Mouse (Mus musculus): Measurements from ENCODE around the gene Eif3d. TPM values are rescaled to one million over a fixed set of nuclear protein-coding genes. Genes with fewer than 3 reads are reported as not detected.
"Not testable (repeated sequence)": the region's sequence is repeated elsewhere in the genome, so short reads cannot be mapped to it uniquely, and the experiment has no call there.

Eif3d gene
- 119 and 126 TPM in 2 replicates for polyA plus RNA-seq (2012; rRNA removed)

- Histone ChIP-seq H3K4me3 (replicated peaks; ENCODE audit: insufficient read depth, low read depth, low read length) (peak within 1 kb of the TSS; percentile 94), H3K27me3 (ENCODE audit: control insufficient read depth, insufficient read depth, low read length) (no peaks in the 10 kb centered on the region), H3K4me1 (ENCODE audit: control insufficient read depth, insufficient read depth, low read length) (peaks cover 3% of the 10 kb centered on the region; the same call in 1 of the 2 replicates), H3K27ac (ENCODE audit: insufficient read depth, low read length) (peak within 1 kb of the TSS; percentile 99)
- under 1% methylated on average over 72 of the region's 72 CpGs for WGBS
- DNase-seq, result peak; percentile 97 to 98
- TF ChIP-seq POLR2A (IDR thresholded peaks at IDR 0.05; ENCODE audit: borderline replicate concordance, insufficient read depth, low read length) (peak; percentile 73), CTCF (IDR thresholded peaks at IDR 0.05; ENCODE audit: borderline replicate concordance, insufficient read depth, low read depth, low read length) (no peak)
Measured at GRCm38 (mm10) chr15:77970470-77971292, at the start of gene Eif3d. Gene Eif3d (minus strand): TSS chr15:77970813.

GRCm38 (mm10) chr15:78014046-78014445 lies 43.4 kb upstream of the Eif3d start:
- no peak for TF ChIP-seq POLR2A (IDR thresholded peaks at IDR 0.05; ENCODE audit: borderline replicate concordance, insufficient read depth, low read length)
- TF ChIP-seq CTCF (IDR thresholded peaks at IDR 0.05; ENCODE audit: borderline replicate concordance, insufficient read depth, low read depth, low read length), result no peak

GRCm38 (mm10) chr15:78008206-78008605 lies 37.6 kb upstream of the Eif3d start:
- not testable (repeated sequence) for H3K4me3 ChIP-seq (replicated peaks; ENCODE audit: insufficient read depth, low read depth, low read length); H3K27me3 ChIP-seq (ENCODE audit: control insufficient read depth, insufficient read depth, low read length); DNase-seq; H3K27ac ChIP-seq (ENCODE audit: insufficient read depth, low read length)
- peaks cover 26% of the 10 kb centered on the region for H3K4me1 ChIP-seq (ENCODE audit: control insufficient read depth, insufficient read depth, low read length)
- WGBS, result 52% methylated on average over 8 of the region's 8 CpGs

More at GRCm38 (mm10) chr15:78014046-78014445, 43.4 kb upstream of the Eif3d start:
- peak; percentile 54 to 72 for DNase-seq
- 38% methylated on average over 1 of the region's 1 CpGs for WGBS
- Histone ChIP-seq H3K4me1 (ENCODE audit: control insufficient read depth, insufficient read depth, low read length) (peaks cover 25% of the 10 kb centered on the region), H3K27ac (ENCODE audit: insufficient read depth, low read length) (no peak overlapping the region), H3K4me3 (replicated peaks; ENCODE audit: insufficient read depth, low read depth, low read length) (no peak overlapping the region), H3K27me3 (ENCODE audit: control insufficient read depth, insufficient read depth, low read length) (no peaks in the 10 kb centered on the region)

GRCm38 (mm10) chr15:78003929-78004328 lies 33.3 kb upstream of the Eif3d start:
- peak; percentile 50 to 63 for DNase-seq
- no peak overlapping the region for H3K4me3 ChIP-seq (replicated peaks; ENCODE audit: insufficient read depth, low read depth, low read length)
- TF ChIP-seq CTCF (IDR thresholded peaks at IDR 0.05; ENCODE audit: borderline replicate concordance, insufficient read depth, low read depth, low read length), result no peak
- TF ChIP-seq POLR2A (IDR thresholded peaks at IDR 0.05; ENCODE audit: borderline replicate concordance, insufficient read depth, low read length), result no peak
- H3K27me3 ChIP-seq (ENCODE audit: control insufficient read depth, insufficient read depth, low read length), result no peaks in the 10 kb centered on the region
- H3K27ac ChIP-seq (ENCODE audit: insufficient read depth, low read length), result no peak overlapping the region
- H3K4me1 ChIP-seq (ENCODE audit: control insufficient read depth, insufficient read depth, low read length), result peaks cover 23% of the 10 kb centered on the region
- 14% methylated on average over 9 of the region's 9 CpGs for WGBS

GRCm38 (mm10) chr15:78001400-78001799 lies 30.8 kb upstream of the Eif3d start:
- Histone ChIP-seq H3K27me3 (ENCODE audit: control insufficient read depth, insufficient read depth, low read length) (no peaks in the 10 kb centered on the region), H3K4me3 (replicated peaks; ENCODE audit: insufficient read depth, low read depth, low read length) (no peak overlapping the region), H3K27ac (ENCODE audit: insufficient read depth, low read length) (no peak overlapping the region), H3K4me1 (ENCODE audit: control insufficient read depth, insufficient read depth, low read length) (peaks cover 19% of the 10 kb centered on the region)
- no peak for TF ChIP-seq CTCF (IDR thresholded peaks at IDR 0.05; ENCODE audit: borderline replicate concordance, insufficient read depth, low read depth, low read length)
- no peak for TF ChIP-seq POLR2A (IDR thresholded peaks at IDR 0.05; ENCODE audit: borderline replicate concordance, insufficient read depth, low read length)
- DNase-seq, result no peak
- 47% methylated on average over 5 of the region's 5 CpGs for WGBS

- WGBS, result 21% methylated on average over 5 of the region's 5 CpGs
- no peak for DNase-seq
- H3K27ac ChIP-seq (ENCODE audit: insufficient read depth, low read length), result no peak overlapping the region
- H3K27me3 ChIP-seq (ENCODE audit: control insufficient read depth, insufficient read depth, low read length), result no peaks in the 10 kb centered on the region
- no peak overlapping the region for H3K4me3 ChIP-seq (replicated peaks; ENCODE audit: insufficient read depth, low read depth, low read length)
- no peaks in the 10 kb centered on the region for H3K4me1 ChIP-seq (ENCODE audit: control insufficient read depth, insufficient read depth, low read length)
- TF ChIP-seq CTCF (IDR thresholded peaks at IDR 0.05; ENCODE audit: borderline replicate concordance, insufficient read depth, low read depth, low read length) (no peak), POLR2A (IDR thresholded peaks at IDR 0.05; ENCODE audit: borderline replicate concordance, insufficient read depth, low read length) (no peak)
Measured at GRCm38 (mm10) chr15:77988541-77988940, 17.9 kb upstream of the Eif3d start.

GRCm38 (mm10) chr15:77983391-77983790 lies 12.8 kb upstream of the Eif3d start:
- no peak for DNase-seq
- TF ChIP-seq CTCF (IDR thresholded peaks at IDR 0.05; ENCODE audit: borderline replicate concordance, insufficient read depth, low read depth, low read length), result no peak
- no peak for TF ChIP-seq POLR2A (IDR thresholded peaks at IDR 0.05; ENCODE audit: borderline replicate concordance, insufficient read depth, low read length)
- no peak overlapping the region for H3K4me3 ChIP-seq (replicated peaks; ENCODE audit: insufficient read depth, low read depth, low read length)
- H3K27ac ChIP-seq (ENCODE audit: insufficient read depth, low read length), result no peak overlapping the region
- H3K4me1 ChIP-seq (ENCODE audit: control insufficient read depth, insufficient read depth, low read length), result peaks cover 3% of the 10 kb centered on the region; the same call in 1 of the 2 replicates
- 53% methylated on average over 3 of the region's 3 CpGs for WGBS
- no peaks in the 10 kb centered on the region for H3K27me3 ChIP-seq (ENCODE audit: control insufficient read depth, insufficient read depth, low read length)
